Mouse (Mus musculus) macrophage (primary cell): Measurements from ENCODE around the gene Prune1. TPM values are rescaled to one million over a fixed set of nuclear protein-coding genes. Genes with fewer than 3 reads are reported as not detected.

ENCODE experiments used
- H3K27ac ChIP-seq: fragments of 350-480 bp; formaldehyde crosslinking; 2 replicates; pipeline ENCODE4 v1.9.0; 2021
- H3K36me3 ChIP-seq: fragments of 350-480 bp; formaldehyde crosslinking; 2 replicates; pipeline ENCODE4 v1.9.0; 2021; ENCODE audit errors: inconsistent target
- H3K4me3 ChIP-seq: fragments of 350-480 bp; formaldehyde crosslinking; 2 replicates; pipeline ENCODE4 v1.9.0; 2021; ENCODE audit errors: inconsistent target
- H3K79me2 ChIP-seq: fragments of 350-480 bp; formaldehyde crosslinking; 2 replicates; pipeline ENCODE4 v1.9.0; 2021; ENCODE audit errors: inconsistent target
- WGBS: methylation state at CpG from one replicate; pipeline ENCODE4 v1.1.7; 2026; ENCODE audit warnings: inconsistent platforms; ENCODE audit not compliant: missing documents; 5-methylcytosine and 5-hydroxymethylcytosine counted together
- polyA plus RNA-seq: library from polyadenylated mRNA; stranded (reverse); fragments of 250-400 nt; gene quantifications from 3 replicates; pipeline ENCODE4 v1.2.4, GENCODE M21; 2018; ENCODE audit warnings: inconsistent platforms

The Prune1 gene
- polyA plus RNA-seq, 1 experiment from 2014 or later: 27.9 TPM

DNA sequence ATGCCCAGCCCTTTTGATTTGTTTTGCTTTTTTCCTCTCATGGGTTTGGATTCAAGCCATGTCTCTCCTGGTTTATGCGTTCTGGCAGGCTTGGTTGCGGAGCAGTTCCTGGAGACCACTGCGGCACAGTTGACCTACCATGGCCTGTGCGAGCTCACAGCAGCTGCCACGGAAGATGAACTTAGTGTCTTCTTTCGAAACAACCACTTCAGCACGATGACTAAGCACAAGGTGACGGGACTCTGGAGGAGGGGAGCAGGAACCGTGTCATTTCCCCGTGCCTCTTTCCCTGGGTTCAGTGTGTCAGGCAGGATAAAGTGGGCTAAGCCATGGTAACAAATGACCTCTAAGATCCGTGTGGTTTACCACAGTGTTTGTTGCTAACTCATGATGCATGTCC is 11.7 kb upstream of the Prune1 start:
- Histone ChIP-seq H3K27ac (peak overlapping the region; percentile 96), H3K36me3 (peaks cover 51% of the 10 kb centered on the region; the same call in 1 of the 2 replicates), H3K79me2 (peaks cover 17% of the 10 kb centered on the region; the same call in 1 of the 2 replicates), H3K4me3 (no peak overlapping the region)
- 2% methylated on average over 11 of the region's 11 CpGs for WGBS

- Histone ChIP-seq H3K4me3 (no peak overlapping the region), H3K27ac (peak overlapping the region; percentile 96), H3K79me2 (peaks cover 23% of the 10 kb centered on the region), H3K36me3 (peaks cover 57% of the 10 kb centered on the region)
- WGBS: 85% methylated on average over 2 of the region's 2 CpGs
Observed at GRCm38 (mm10) chr3:95292899-95293298, 11.0 kb upstream of the Prune1 start.

- Histone ChIP-seq H3K4me3 (no peak overlapping the region), H3K36me3 (peaks cover 45% of the 10 kb centered on the region), H3K79me2 (peaks cover 42% of the 10 kb centered on the region), H3K27ac (no peak overlapping the region)
- 77% methylated on average over 4 of the region's 4 CpGs for WGBS
Observed at GRCm38 (mm10) chr3:95291041-95291440, 9.2 kb upstream of the Prune1 start.

GRCm38 (mm10) chr3:95290156-95290555 is 8.3 kb upstream of the Prune1 start:
- 91% methylated on average over 6 of the region's 6 CpGs for WGBS
- Histone ChIP-seq H3K79me2 (peaks cover 50% of the 10 kb centered on the region), H3K4me3 (no peak overlapping the region), H3K36me3 (peaks cover 38% of the 10 kb centered on the region), H3K27ac (no peak overlapping the region)

DNA sequence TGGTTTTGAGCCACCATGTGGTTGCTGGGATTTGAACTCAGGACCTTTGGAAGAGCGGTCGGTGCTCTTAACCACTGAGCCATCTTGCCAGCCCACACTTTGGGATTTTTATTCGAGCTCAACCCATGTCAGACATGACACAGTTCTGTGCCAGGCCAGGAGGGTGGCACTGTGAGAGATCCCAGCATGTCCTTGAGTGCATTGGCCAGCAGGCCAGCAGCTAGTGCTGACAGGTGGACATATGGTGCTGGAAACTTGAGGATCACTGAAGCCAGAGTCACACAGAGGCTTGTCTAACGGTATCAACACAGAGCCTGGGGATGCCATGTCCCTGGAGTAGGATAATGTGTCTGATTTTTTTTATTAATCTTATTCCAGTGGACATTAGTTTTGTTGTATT is 7.5 kb upstream of the Prune1 start:
- peaks cover 34% of the 10 kb centered on the region for H3K36me3 ChIP-seq
- H3K27ac ChIP-seq: no peak overlapping the region
- no peak overlapping the region for H3K4me3 ChIP-seq
- peaks cover 58% of the 10 kb centered on the region for H3K79me2 ChIP-seq
- WGBS: 94% methylated on average over 4 of the region's 4 CpGs

GRCm38 (mm10) chr3:95287541-95287940 is 5.7 kb upstream of the Prune1 start:
- Histone ChIP-seq H3K27ac (peak overlapping the region; percentile 96), H3K36me3 (peaks cover 34% of the 10 kb centered on the region), H3K4me3 (no peak overlapping the region), H3K79me2 (peaks cover 73% of the 10 kb centered on the region)
- 100% methylated on average over 1 of the region's 3 CpGs for WGBS

DNA sequence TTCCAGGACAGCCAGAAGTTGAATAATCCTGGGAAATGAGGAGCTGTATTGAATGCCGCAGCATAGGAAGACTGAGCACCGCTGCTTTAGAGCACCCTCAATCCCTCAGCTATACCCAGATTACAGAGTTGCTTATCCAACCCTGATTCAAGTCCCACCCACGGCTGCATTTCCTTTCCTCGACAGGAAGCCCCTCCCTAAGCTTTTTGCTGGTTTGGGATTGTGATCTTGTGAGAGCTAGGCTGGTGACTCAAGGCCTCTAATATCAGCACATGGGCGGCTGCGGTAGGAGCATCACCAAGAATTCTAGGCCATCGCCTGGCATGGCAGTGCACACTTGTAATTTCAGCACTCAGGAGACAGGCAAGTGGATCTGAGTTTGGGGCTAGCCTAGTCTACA is 4.6 kb upstream of the Prune1 start:
- WGBS: 65% methylated on average over 7 of the region's 7 CpGs
- Histone ChIP-seq H3K27ac (peak overlapping the region; percentile 96), H3K79me2 (peaks cover 74% of the 10 kb centered on the region), H3K4me3 (peak overlapping the region; percentile 1; the same call in 1 of the 2 replicates), H3K36me3 (peaks cover 34% of the 10 kb centered on the region)

GRCm38 (mm10) chr3:95286011-95286410 is 4.1 kb upstream of the Prune1 start:
- no peak overlapping the region; the same call in 1 of the 2 replicates for H3K4me3 ChIP-seq
- H3K79me2 ChIP-seq: peaks cover 78% of the 10 kb centered on the region
- peaks cover 34% of the 10 kb centered on the region for H3K36me3 ChIP-seq
- WGBS: 89% methylated on average over 5 of the region's 5 CpGs
- peak overlapping the region; percentile 96 for H3K27ac ChIP-seq

- Histone ChIP-seq H3K36me3 (peaks cover 29% of the 10 kb centered on the region), H3K79me2 (peaks cover 85% of the 10 kb centered on the region), H3K4me3 (no peak overlapping the region; the same call in 1 of the 2 replicates), H3K27ac (peak overlapping the region; percentile 96)
- WGBS: 98% methylated on average over 5 of the region's 5 CpGs
Observed at GRCm38 (mm10) chr3:95285390-95285789, 3.5 kb upstream of the Prune1 start.

- peak overlapping the region; percentile 91 for H3K4me3 ChIP-seq
- WGBS: 92% methylated on average over 11 of the region's 12 CpGs
Observed at GRCm38 (mm10) chr3:95284501-95285281, 2.8 kb upstream of the Prune1 start.

DNA sequence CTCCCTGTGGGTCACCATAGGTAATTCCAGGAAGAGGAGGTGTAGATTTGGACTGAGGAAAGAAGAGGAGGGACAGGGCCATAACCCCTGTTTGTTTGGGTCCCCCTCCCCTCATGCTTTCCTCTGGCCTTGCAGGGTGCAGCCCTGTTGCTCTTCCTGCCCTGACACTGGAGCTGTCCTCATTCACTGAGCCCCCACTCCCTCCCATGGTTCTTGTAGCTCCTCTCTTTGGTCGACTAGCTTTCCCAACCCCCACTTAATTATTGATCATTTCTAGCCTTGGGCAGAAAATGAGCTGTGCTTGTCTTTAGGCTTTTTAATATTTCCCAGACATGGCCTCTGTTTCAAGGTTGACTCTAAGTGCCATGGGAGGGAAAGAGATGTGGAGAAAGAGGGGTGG is 2.2 kb upstream of the Prune1 start:
- Histone ChIP-seq H3K4me3 (peak overlapping the region; percentile 91), H3K79me2 (peaks cover 84% of the 10 kb centered on the region), H3K27ac (peak overlapping the region; percentile 96), H3K36me3 (peaks cover 16% of the 10 kb centered on the region)
- 20% methylated on average over 1 of the region's 1 CpGs for WGBS

More at GRCm38 (mm10) chr3:95284501-95285281, 2.8 kb upstream of the Prune1 start:
- peaks cover 22% of the 10 kb centered on the region for H3K36me3 ChIP-seq
- H3K79me2 ChIP-seq: peaks cover 84% of the 10 kb centered on the region
- H3K27ac ChIP-seq: peak overlapping the region; percentile 96

DNA sequence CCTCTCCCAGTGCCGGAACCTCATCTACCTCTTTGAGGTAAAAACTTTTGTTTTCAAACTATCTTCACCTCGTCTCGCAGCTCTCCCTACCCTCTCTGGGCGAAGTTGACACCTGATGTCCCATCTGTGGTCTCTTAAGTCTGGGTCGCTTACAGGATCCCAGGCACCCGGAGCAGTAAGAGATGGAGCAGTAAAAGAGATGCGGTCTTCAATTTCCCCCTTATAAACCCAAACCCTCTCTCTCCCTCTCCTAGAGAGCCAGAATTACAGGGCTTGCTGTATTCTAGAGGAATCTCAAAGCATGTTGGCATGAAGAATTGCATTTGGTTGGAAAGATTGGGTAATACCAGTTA is 1.7 kb upstream of the Prune1 start:
- Histone ChIP-seq H3K79me2 (peaks cover 86% of the 10 kb centered on the region), H3K27ac (peak overlapping the region; percentile 96), H3K36me3 (peaks cover 13% of the 10 kb centered on the region), H3K4me3 (peak overlapping the region; percentile 91)
- WGBS: 2% methylated on average over 7 of the region's 7 CpGs

- Histone ChIP-seq H3K27ac (peak overlapping the region; percentile 96), H3K36me3 (peaks cover 8% of the 10 kb centered on the region), H3K4me3 (peak overlapping the region; percentile 91), H3K79me2 (peaks cover 86% of the 10 kb centered on the region)
- 1% methylated on average over 51 of the region's 51 CpGs for WGBS
Observed at GRCm38 (mm10) chr3:95282865-95283588, 1.2 kb upstream of the Prune1 start.

DNA sequence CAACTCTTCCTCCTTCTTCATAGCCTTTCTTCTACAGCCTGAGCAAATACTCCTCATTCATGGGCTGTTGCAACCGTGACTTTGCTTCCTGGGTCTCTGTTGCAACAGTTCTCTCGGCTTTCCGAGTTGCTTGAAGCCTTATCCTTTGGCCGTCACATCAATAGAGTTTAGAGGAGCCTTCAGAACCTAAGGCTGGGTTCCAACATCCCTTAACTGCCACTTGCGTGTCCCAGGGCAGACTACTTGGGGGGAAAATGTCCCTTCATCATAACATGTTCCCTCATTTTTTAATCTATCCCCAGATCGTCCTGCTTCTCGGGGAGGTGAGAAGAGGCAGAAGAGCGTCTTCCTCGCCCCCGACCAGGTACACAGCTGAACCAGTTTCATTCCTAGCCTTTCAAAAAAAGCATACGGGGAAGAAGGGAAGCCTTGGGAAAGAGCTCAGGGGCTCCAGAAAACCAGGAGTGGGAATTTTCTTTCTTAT is 547 bp upstream of the Prune1 start:
- Histone ChIP-seq H3K79me2 (peaks cover 86% of the 10 kb centered on the region), H3K27ac (peak overlapping the region; percentile 96), H3K4me3 (peak overlapping the region; percentile 91), H3K36me3 (peaks cover 2% of the 10 kb centered on the region; the same call in 1 of the 2 replicates)
- WGBS: 2% methylated on average over 11 of the region's 11 CpGs

DNA sequence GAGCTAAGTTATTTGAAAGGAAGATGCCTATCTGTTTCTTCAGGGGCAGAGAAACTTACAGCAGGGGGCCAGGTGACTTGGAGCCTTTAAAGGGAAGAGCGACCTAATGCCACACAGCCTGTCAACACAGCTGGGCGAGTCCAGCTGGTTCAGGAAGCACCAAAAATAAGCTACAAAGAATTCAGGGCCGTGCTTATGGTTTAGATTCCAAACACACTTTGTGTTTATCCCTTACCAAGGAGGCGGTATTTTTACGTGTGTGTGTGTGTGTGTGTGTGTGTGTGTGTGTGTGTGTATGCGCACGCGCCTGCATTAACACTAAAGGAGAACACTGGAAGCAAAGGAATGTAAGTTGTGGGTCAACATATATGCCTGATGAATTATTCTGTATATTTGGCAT is 1.1 kb downstream of the Prune1 start:
- peak overlapping the region; percentile 91 for H3K4me3 ChIP-seq
- WGBS: 11% methylated on average over 7 of the region's 8 CpGs
- H3K36me3 ChIP-seq: no peaks in the 10 kb centered on the region
- H3K27ac ChIP-seq: peak overlapping the region; percentile 96
- peaks cover 86% of the 10 kb centered on the region for H3K79me2 ChIP-seq
